Mouse (Mus musculus): ENCODE data around the gene Herc3. TPM values are rescaled to one million over a fixed set of nuclear protein-coding genes. Genes with fewer than 3 reads are reported as not detected.
A peak's percentile ranks its signal among the peaks of the same experiment; 100 is the strongest.
"Not testable (repeated sequence)": the region's sequence is repeated elsewhere in the genome, so short reads cannot be mapped to it uniquely, and the experiment has no call there.

The Herc3 gene
- 100 to 1,000 TPM; 168 to 293 TPM for total RNA-seq (2021)

DNA sequence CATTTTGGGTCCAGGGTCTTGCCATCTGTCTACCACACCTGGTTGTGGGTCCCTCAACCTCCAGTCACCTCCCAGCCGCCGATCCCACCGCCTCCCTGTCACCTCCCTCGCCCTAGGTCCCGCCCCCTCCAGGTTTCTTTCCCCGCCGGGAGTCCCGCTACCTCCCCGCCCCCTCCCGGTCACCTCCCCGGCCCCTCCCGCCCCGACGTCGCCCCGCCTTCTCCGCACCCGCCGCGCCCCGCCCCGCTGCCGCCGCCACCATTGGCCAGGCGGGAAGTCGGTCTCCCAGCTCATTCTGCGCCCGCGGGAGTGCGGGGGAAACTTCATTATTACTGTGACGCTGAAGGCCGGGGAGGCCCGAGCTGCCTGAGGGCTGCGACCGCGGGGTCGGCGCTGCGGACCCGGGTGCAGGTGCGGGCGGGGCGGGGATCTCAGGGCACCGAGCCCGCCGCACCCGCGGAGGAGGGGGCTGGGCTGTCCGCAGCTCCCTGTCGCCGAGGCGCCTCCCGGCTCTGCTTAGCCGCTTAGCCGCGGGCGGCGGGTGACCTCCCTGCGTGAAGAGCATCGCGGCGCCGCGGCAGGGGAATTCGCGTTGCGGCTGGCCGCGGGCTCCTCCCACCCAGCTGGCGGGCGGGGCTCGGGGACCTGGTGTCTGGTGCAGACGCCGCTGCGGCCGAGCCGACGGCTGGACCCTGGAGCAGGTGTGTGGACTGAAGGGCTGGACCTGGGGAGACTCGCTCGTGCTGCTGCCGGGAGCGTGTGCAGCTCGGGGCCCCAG lies at the start of gene Herc3:
Gene Herc3 (plus strand): TSS at position 234 of the 778 bp plus-strand sequence.
- peak; percentile 83 to 85 for DNase-seq (ENCODE audit: low spot score in 2 of 2)
- intact Hi-C loops (cut with DNase I): loop anchor here (5.0 kb wide), 2 partner anchors 189 to 191 kb away; partner anchors contain the start of gene Fam13a

GRCm38 (mm10) chr6:58801394-58801793 lies 29.9 kb upstream of the Herc3 start:
- intact Hi-C loops (cut with DNase I): no loop called here
- no peak for DNase-seq (ENCODE audit: low spot score in 2 of 2)

DNA sequence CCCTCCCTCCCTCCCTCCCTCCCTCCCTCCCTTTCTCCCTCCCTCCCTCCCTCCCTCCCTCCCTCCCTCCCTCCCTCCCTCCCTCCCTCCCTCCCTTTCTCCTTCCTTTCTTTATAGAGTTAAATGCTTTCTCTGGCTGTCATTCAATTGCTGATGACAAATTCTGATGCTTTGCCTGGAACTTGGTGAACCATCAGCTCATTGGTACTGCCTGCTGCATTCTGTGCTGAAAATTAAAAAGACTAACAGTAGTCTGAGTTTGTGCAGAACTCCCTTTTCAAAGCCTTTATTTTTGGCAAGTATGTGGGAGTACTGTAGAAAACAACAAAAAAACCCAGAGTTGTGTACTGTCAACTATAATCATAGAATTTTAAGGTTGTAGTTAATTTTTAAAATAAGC lies 16.9 kb upstream of the Herc3 start:
- DNase-seq (ENCODE audit: low spot score in 2 of 2): no peak
- intact Hi-C loops (cut with DNase I): no loop called here

GRCm38 (mm10) chr6:58817037-58817436 lies 14.2 kb upstream of the Herc3 start:
- DNase-seq (ENCODE audit: low spot score in 2 of 2); intact Hi-C loops (cut with DNase I): not testable (repeated sequence)

- intact Hi-C loops (cut with DNase I): no loop called here
- no peak for DNase-seq (ENCODE audit: low spot score in 2 of 2)
Observed at GRCm38 (mm10) chr6:58825619-58826018, 5.6 kb upstream of the Herc3 start.

GRCm38 (mm10) chr6:58826089-58826488 lies 5.2 kb upstream of the Herc3 start:
- intact Hi-C loops (cut with DNase I): no loop called here
- DNase-seq (ENCODE audit: low spot score in 2 of 2): no peak

- intact Hi-C loops (cut with DNase I): no loop called here
- no peak for DNase-seq (ENCODE audit: low spot score in 2 of 2)
Observed at GRCm38 (mm10) chr6:58828582-58828981, 2.7 kb upstream of the Herc3 start.

- intact Hi-C loops (cut with DNase I): loop anchor here (5.0 kb wide), 2 partner anchors 189 to 191 kb away; partner anchors contain the start of gene Fam13a
- no peak for DNase-seq (ENCODE audit: low spot score in 2 of 2)
Observed at GRCm38 (mm10) chr6:58830840-58831231, 429 bp upstream of the Herc3 start.

DNA sequence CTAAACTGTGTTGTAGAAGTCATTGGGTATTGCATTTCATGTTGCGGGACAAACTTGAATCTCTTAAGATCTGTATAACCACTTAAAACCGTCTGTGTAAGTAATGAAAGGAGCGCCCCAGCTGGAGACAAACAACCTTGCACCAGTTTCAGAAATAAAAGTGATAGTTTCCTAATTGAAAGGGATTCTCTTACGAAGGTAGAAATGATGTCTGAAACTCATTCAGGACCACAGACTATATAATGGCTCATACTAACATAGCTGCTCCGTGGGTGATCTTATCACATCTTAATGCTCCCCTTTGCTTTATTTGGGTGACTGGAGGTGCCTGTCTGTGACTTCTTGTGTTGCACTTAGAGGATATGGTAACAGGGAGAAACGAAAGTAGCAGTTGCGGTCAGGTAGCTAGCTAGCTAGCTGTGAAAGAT lies 1.3 kb downstream of the Herc3 start:
- DNase-seq (ENCODE audit: low spot score in 2 of 2): peak in 1 of 2 experiments; percentile 60
- intact Hi-C loops (cut with DNase I): loop anchor here (5.0 kb wide), 2 partner anchors 190 kb away; partner anchors contain the start of gene Fam13a

GRCm38 (mm10) chr6:58834470-58834869 lies 3.2 kb downstream of the Herc3 start:
- peak in 1 of 2 experiments; percentile 86 for DNase-seq (ENCODE audit: low spot score in 2 of 2)
- intact Hi-C loops (cut with DNase I): loop anchor here (5.0 kb wide), 2 partner anchors 188 to 192 kb away; partner anchors contain the start of gene Fam13a

DNA sequence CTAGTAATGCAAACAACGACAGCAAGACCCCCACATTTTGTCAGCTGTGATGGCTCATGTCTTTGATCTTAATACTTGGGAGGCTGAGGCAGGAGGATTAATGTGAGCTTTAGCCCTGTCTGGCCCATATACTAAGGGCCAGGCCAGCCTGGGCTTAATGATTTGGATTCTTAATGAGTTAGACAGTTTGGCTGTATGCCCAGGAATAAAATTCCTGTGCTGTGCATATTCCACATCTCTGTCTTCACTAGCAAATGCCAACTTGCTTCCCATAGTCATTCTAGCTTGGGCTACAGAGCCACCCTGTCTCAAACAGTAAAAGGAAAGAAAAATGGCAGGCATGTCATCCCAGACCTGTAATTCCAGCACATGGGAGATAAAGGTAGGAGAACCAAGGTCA lies 4.3 kb downstream of the Herc3 start:
- DNase-seq (ENCODE audit: low spot score in 2 of 2): peak in 1 of 2 experiments; percentile 11
- intact Hi-C loops (cut with DNase I): no loop called here

GRCm38 (mm10) chr6:58836476-58836875 lies 5.2 kb downstream of the Herc3 start:
- intact Hi-C loops (cut with DNase I): no loop called here
- peak in 1 of 2 experiments; percentile 80 for DNase-seq (ENCODE audit: low spot score in 2 of 2)

- intact Hi-C loops (cut with DNase I): no loop called here
- DNase-seq (ENCODE audit: low spot score in 2 of 2): peak in 1 of 2 experiments; percentile 52
Observed at GRCm38 (mm10) chr6:58837917-58838316, 6.7 kb downstream of the Herc3 start.

DNA sequence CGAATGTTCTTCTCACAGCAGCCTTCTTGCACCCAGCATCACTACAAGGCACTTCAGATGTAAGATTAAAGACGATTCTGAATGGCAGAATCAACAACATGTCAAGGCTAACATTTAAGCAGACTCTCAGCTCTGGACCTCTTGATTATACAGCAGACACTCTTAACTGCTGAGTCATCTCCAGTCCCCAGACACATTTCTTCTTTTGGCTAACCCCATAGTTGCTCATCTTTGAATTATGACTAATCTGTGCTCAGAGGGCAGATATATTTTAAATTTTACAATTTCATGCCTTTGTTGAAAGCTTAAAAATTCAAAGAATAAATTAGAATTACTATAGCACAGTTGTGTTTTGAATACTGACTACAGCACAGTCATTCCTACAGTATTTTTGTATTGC lies 9.9 kb downstream of the Herc3 start:
- intact Hi-C loops (cut with DNase I): no loop called here
- DNase-seq (ENCODE audit: low spot score in 2 of 2): no peak

GRCm38 (mm10) chr6:58842186-58842585 lies 10.9 kb downstream of the Herc3 start:
- DNase-seq (ENCODE audit: low spot score in 2 of 2): no peak
- intact Hi-C loops (cut with DNase I): no loop called here

- no peak for DNase-seq (ENCODE audit: low spot score in 2 of 2)
- intact Hi-C loops (cut with DNase I): no loop called here
Observed at GRCm38 (mm10) chr6:58843580-58843979, 12.3 kb downstream of the Herc3 start.

GRCm38 (mm10) chr6:58844188-58844822 lies 13.0 kb downstream of the Herc3 start:
- intact Hi-C loops (cut with DNase I): no loop called here
- peak in 1 of 2 experiments; percentile 86 for DNase-seq (ENCODE audit: low spot score in 2 of 2)

- intact Hi-C loops (cut with DNase I): no loop called here
Observed at GRCm38 (mm10) chr6:58846850-58847692, 15.8 kb downstream of the Herc3 start.

GRCm38 (mm10) chr6:58847836-58848235 lies 16.6 kb downstream of the Herc3 start:
- intact Hi-C loops (cut with DNase I): no loop called here
- DNase-seq (ENCODE audit: low spot score in 2 of 2): no peak

More at GRCm38 (mm10) chr6:58846850-58847692, 15.8 kb downstream of the Herc3 start:
- no peak for DNase-seq (ENCODE audit: low spot score in 2 of 2)

GRCm38 (mm10) chr6:58849356-58849755 lies 18.1 kb downstream of the Herc3 start:
- no peak for DNase-seq (ENCODE audit: low spot score in 2 of 2)
- intact Hi-C loops (cut with DNase I): no loop called here
